Mouse (Mus musculus) MEL (cell line): ENCODE measurements around the gene Rab8b.

Experiments used
- POLR2AphosphoS5 ChIP-seq: IDR thresholded peaks from 2 replicates; pipeline ENCODE4 v1.6.1; 2012; ENCODE audit warnings: low read depth, borderline replicate concordance, mild to moderate bottlenecking, inconsistent platforms, low read length, moderate library complexity, mixed read lengths
- ZNF384 ChIP-seq: IDR thresholded peaks from 2 replicates; pipeline ENCODE4 v1.6.1; 2012; ENCODE audit warnings: low read depth, mild to moderate bottlenecking, inconsistent platforms, low read length, improper control_type of control experiment

DNA sequence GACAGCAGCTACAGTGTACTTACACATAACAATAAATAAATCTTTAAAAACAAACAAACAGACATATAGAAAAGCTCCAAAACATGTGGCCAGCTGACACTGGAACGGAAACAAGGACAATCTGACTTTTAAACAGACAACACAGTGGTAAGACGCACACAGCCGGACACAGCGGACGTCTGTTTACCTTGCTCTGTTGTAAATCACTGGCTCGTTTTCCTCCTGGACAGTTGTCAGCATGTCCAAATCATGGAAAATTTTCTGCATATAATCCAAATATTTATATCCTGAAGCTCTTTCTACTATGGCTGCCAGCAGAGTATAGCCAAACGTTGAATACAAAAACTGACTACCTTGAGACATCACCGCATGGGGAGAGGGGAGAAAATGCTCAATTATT is 48.0 kb upstream of the Rab8b start:
- no peak for TF ChIP-seq POLR2AphosphoS5
- TF ChIP-seq ZNF384 = no peak
